Mouse (Mus musculus) left cerebral cortex, adult 6 months (tissue): ENCODE results near the gene Nutf2-ps1. TPM values are rescaled to one million over a fixed set of nuclear protein-coding genes. Genes with fewer than 3 reads are reported as not detected.

Source experiments
- long read RNA-seq, 2 experiments: library from polyadenylated mRNA; unstranded; transcript quantifications; one replicate each; pipeline ENCODE4 v2.0.0; 2019 to 2020
- polyA plus RNA-seq: library from polyadenylated mRNA; unstranded; fragments of <200 nt; fragmentation: Nextera tagmentation; gene quantifications from 2 replicates; pipeline ENCODE4 v1.2.3, GENCODE M21; 2021

Gene Nutf2-ps1
- polyA plus RNA-seq = 17.5 and 44.0 TPM in 2 replicates
- long read RNA-seq, experiment 1, transcript Nutf2-ps1-201 (1 exons, 901 nt) = major isoform, 7 of 7 reads
- long read RNA-seq, experiment 1, partial matches to known transcripts = 0 of 7 reads
- long read RNA-seq, experiment 1, other reads (novel, unspliced or antisense) = 0 of 7 reads
- long read RNA-seq, experiment 2, transcript Nutf2-ps1-201 (1 exons, 901 nt) = major isoform, 31 of 31 reads
- long read RNA-seq, experiment 2, partial matches to known transcripts = 0 of 31 reads
- long read RNA-seq, experiment 2, other reads (novel, unspliced or antisense) = 0 of 31 reads

GRCm38 (mm10) chr19:53588968-53589367 lies at the start of gene Nutf2-ps1:
Nutf2-ps1 (minus strand) TSS chr19:53589068.

GRCm38 (mm10) chr19:53599757-53600539 lies 11.1 kb upstream of the Nutf2-ps1 start, which contains the start of gene Smc3:
Smc3 (plus strand) TSS chr19:53600398.

Other genes with a start within 250 kb of the Nutf2-ps1 start
- 5.5 and 12.5 TPM in 2 replicates for gene Gm10197, start 217.3 kb downstream of the Nutf2-ps1 start, polyA plus RNA-seq
- 19.6 and 37.7 TPM in 2 replicates for gene Smndc1, start 198.5 kb downstream of the Nutf2-ps1 start, polyA plus RNA-seq
- 3.0 and 14.5 TPM in 2 replicates for gene Dusp5, start 60.0 kb downstream of the Nutf2-ps1 start, polyA plus RNA-seq
- gene Smc3, start 11.3 kb upstream of the Nutf2-ps1 start, polyA plus RNA-seq = 15.7 and 18.6 TPM in 2 replicates
- gene Rbm20, start 88.2 kb upstream of the Nutf2-ps1 start, polyA plus RNA-seq = 0.82 and 1.2 TPM in 2 replicates